Comparison of ENCODE assay signal across 10 mouse cellular contexts in genomic region chr4:146455321-146455721, GRCm38 (mm10). TPM values are rescaled to one million over a fixed set of nuclear protein-coding genes. Genes with fewer than 3 reads are reported as not detected.
DNase-seq lines count a peak whose midpoint lies in the region; ATAC-seq and TF ChIP-seq lines count a peak whose summit lies in the region.
"Had no signal": no experiment of that assay in that cellular context is flagged by ENCODE, and none has a peak within 500 bp of the region (broad histone marks: within the 10 kb centered on the region; RNA-seq: fewer than 3 reads in every experiment).

No protein-coding gene starts in this region.

- H3K4me2 ChIP-seq in heart, embryonic 12.5 days: no peak overlapping the region
- H3K4me2 ChIP-seq in hindbrain, embryonic 12.5 days (replicated peaks): no peak overlapping the region
- H3K4me2 ChIP-seq in liver, postnatal 0 days (ENCODE audit: low read depth, low read length): no peak overlapping the region

- no peaks in the 10 kb centered on the region for H3K27me3 ChIP-seq in heart, embryonic 12.5 days (replicated peaks)
- H3K27me3 ChIP-seq in heart, adult 2 months (ENCODE audit: control insufficient read depth, insufficient read depth, low read length): no peaks in the 10 kb centered on the region
- H3K27me3 ChIP-seq in hindbrain, embryonic 12.5 days: no peaks in the 10 kb centered on the region
- no peaks in the 10 kb centered on the region for H3K27me3 ChIP-seq in liver, postnatal 0 days (ENCODE audit: insufficient read depth, low read length)
- H3K27me3 ChIP-seq: CH12.LX had no signal

- no peak overlapping the region for H3K9ac ChIP-seq in heart, embryonic 12.5 days
- no peak overlapping the region for H3K9ac ChIP-seq in heart, adult 2 months (ENCODE audit: low read depth, low read length)
- H3K9ac ChIP-seq in ES-E14 (ENCODE audit: insufficient read depth, low read depth, low read length, poor library complexity, severe bottlenecking): no peak overlapping the region
- no peak overlapping the region for H3K9ac ChIP-seq in hindbrain, embryonic 12.5 days
- H3K9ac ChIP-seq in liver, postnatal 0 days (replicated peaks): no peak overlapping the region

- DNase-seq in heart, adult 2 months: no peak
- no peak for DNase-seq in ES-E14 (ENCODE audit: low read depth, low spot score)
- DNase-seq in liver, postnatal 0 days: peak; percentile 32
- no peak for DNase-seq in embryo, embryonic 10 days (ENCODE audit: low spot score)
- no peak for DNase-seq in layer of hippocampus, adult 11-12 months (ENCODE audit: low spot score)
- no peak for DNase-seq in adrenal gland, postnatal 36 days

- peaks cover 12% of the 10 kb centered on the region; the same call in 1 of the 2 replicates for H3K36me3 ChIP-seq in heart, embryonic 12.5 days
- H3K36me3 ChIP-seq in heart, adult 2 months (ENCODE audit: control insufficient read depth, insufficient read depth, low read length): no peaks in the 10 kb centered on the region
- H3K36me3 ChIP-seq in ES-E14 (ENCODE audit: control insufficient read depth, insufficient read depth, low read length, poor library complexity, severe bottlenecking): peaks cover 8% of the 10 kb centered on the region; the same call in 1 of the 2 replicates
- no peaks in the 10 kb centered on the region for H3K36me3 ChIP-seq in hindbrain, embryonic 12.5 days
- no peaks in the 10 kb centered on the region for H3K36me3 ChIP-seq in liver, postnatal 0 days (replicated peaks; ENCODE audit: insufficient read depth, low read length)

- in situ Hi-C loops in ES-E14 (cut with MboI; ENCODE audit: low sequenced_read_pairs in 2 of 2, unreplicated experiment in 2 of 2): no loop called here

- no peak overlapping the region for H3K27ac ChIP-seq in heart, embryonic 12.5 days (ENCODE audit: poor library complexity, severe bottlenecking)
- no peak overlapping the region for H3K27ac ChIP-seq in heart, adult 2 months
- H3K27ac ChIP-seq in ES-E14 (ENCODE audit: insufficient read depth, low read depth, low read length, poor library complexity, severe bottlenecking): peak overlapping the region; percentile 41; the same call in 1 of the 2 replicates
- H3K27ac ChIP-seq in hindbrain, embryonic 12.5 days: no peak overlapping the region
- no peak overlapping the region for H3K27ac ChIP-seq in liver, postnatal 0 days (ENCODE audit: low read depth)

- ATAC-seq in heart, embryonic 12.5 days (ENCODE audit: insufficient number of reproducible peaks, low FRiP score): peak; percentile 35
- ATAC-seq in hindbrain, embryonic 12.5 days (ENCODE audit: low FRiP score): peak; percentile 41
- peak; percentile 14 for ATAC-seq in liver, postnatal 0 days

- no peaks in the 10 kb centered on the region for H3K4me1 ChIP-seq in heart, embryonic 12.5 days (replicated peaks)
- no peaks in the 10 kb centered on the region for H3K4me1 ChIP-seq in heart, adult 2 months (ENCODE audit: control insufficient read depth, insufficient read depth, low read length)
- H3K4me1 ChIP-seq in ES-E14 (ENCODE audit: control insufficient read depth in 2 of 2, insufficient read depth in 2 of 2, low read length in 2 of 2, poor library complexity in 1 of 2): peaks cover 1 to 15% of the 10 kb centered on the region in 2 experiments; a peak in 2 of 4 replicates
- H3K4me1 ChIP-seq in hindbrain, embryonic 12.5 days: no peaks in the 10 kb centered on the region
- no peaks in the 10 kb centered on the region for H3K4me1 ChIP-seq in liver, postnatal 0 days (ENCODE audit: insufficient read depth)

- WGBS in heart, embryonic 12.5 days: 90% methylated on average over 7 of the region's 7 CpGs
- WGBS in heart, adult 2 months: 85% methylated on average over 7 of the region's 7 CpGs
- 93% methylated on average over 7 of the region's 7 CpGs for whole genome bisulfite sequencing in hindbrain, embryonic 12.5 days
- WGBS in liver, postnatal 0 days (ENCODE audit: insufficient replicate concordance): 86% methylated on average over 7 of the region's 7 CpGs

- no peak for TF ChIP-seq POLR2A in heart, adult 2 months (IDR thresholded peaks at IDR 0.05; ENCODE audit: insufficient read depth, low read depth, low read length)

- H3K79me2 ChIP-seq in heart, adult 2 months (replicated peaks; ENCODE audit: control insufficient read depth, insufficient read depth, low read length): no peaks in the 10 kb centered on the region

- peaks cover 57% of the 10 kb centered on the region for H3K9me3 ChIP-seq in heart, embryonic 12.5 days (replicated peaks)
- H3K9me3 ChIP-seq in ES-E14 (ENCODE audit: control insufficient read depth, insufficient read depth, low read depth, low read length): no peaks in the 10 kb centered on the region
- H3K9me3 ChIP-seq in hindbrain, embryonic 12.5 days (replicated peaks): peaks cover 65% of the 10 kb centered on the region
- H3K9me3 ChIP-seq in liver, postnatal 0 days (ENCODE audit: low read length): peaks cover 47% of the 10 kb centered on the region

- intact Hi-C loops in heart, adult 2 months (cut with DNase I): no loop called here

- no peak for TF ChIP-seq EP300 in heart, adult 2 months (IDR thresholded peaks at IDR 0.05; ENCODE audit: insufficient read depth, low read depth, low read length)
- TF ChIP-seq EP300 in liver, postnatal 0 days (IDR thresholded peaks at IDR 0.05; ENCODE audit: low read depth): no peak

- no peak for TF ChIP-seq CTCF in heart, adult 2 months (IDR thresholded peaks at IDR 0.05)
- TF ChIP-seq CTCF in liver, postnatal 0 days (IDR thresholded peaks at IDR 0.05; ENCODE audit: low read depth): no peak

- H3K4me3 ChIP-seq in heart, embryonic 12.5 days: no peak overlapping the region
- no peak overlapping the region for H3K4me3 ChIP-seq in heart, adult 2 months
- H3K4me3 ChIP-seq in ES-E14 (ENCODE audit: insufficient read depth in 1 of 2, low read depth in 1 of 2, low read length in 2 of 2, poor library complexity in 1 of 2, severe bottlenecking in 1 of 2): no peak overlapping the region
- no peak overlapping the region for H3K4me3 ChIP-seq in hindbrain, embryonic 12.5 days
- H3K4me3 ChIP-seq in liver, postnatal 0 days (ENCODE audit: low read depth, low read length): no peak overlapping the region

TF ChIP-seq in ES-E14, 5 proteins besides CTCF, POLR2A, EP300 and RAD21:
- no peak for TF ChIP-seq CHD2 (IDR thresholded peaks at IDR 0.05; ENCODE audit: low read depth, low read length)
- TF ChIP-seq ZC3H11A (IDR thresholded peaks at IDR 0.05; ENCODE audit: borderline replicate concordance, low read depth, low read length): no peak
- TF ChIP-seq ZNF384 (IDR thresholded peaks at IDR 0.05; ENCODE audit: low read depth, low read length): no peak
- no peak for TF ChIP-seq HCFC1 (IDR thresholded peaks at IDR 0.05; ENCODE audit: borderline replicate concordance, insufficient read depth, low read length)
- TF ChIP-seq MAFK (IDR thresholded peaks at IDR 0.05; ENCODE audit: insufficient read depth, low read depth, low read length): no peak
TF ChIP-seq in ES-E14: peak in this region for 0.

RNA-seq across cellular contexts. Expression of gene Zfp992, which starts 6.5 kb away (rescaled TPM):
- 4.2 and 4.8 TPM in 2 replicates for polyA plus RNA-seq in heart, embryonic 12.5 days (2016; fragmentation: Nextera tagmentation; extraction: Ambion mirVana)
- total RNA-seq in heart, adult 2 months (2021): 1 to 10 TPM; 2.1 to 2.3 TPM
- polyA plus RNA-seq in heart, adult 2 months (2012; rRNA removed): 0.49 and 1.1 TPM in 2 replicates
- total RNA-seq in ES-E14 (2012; rRNA removed): 51.3 and 57.6 TPM in 2 replicates
- 3.1 and 3.9 TPM in 2 replicates for polyA plus RNA-seq in hindbrain, embryonic 12.5 days (2016; fragmentation: Nextera tagmentation; extraction: Ambion mirVana)
- 1.0 and 1.2 TPM in 2 replicates for polyA plus RNA-seq in liver, postnatal 0 days (2015; fragmentation: Nextera tagmentation; extraction: Ambion mirVana)
- total RNA-seq in adrenal gland, postnatal 36 days (2021): 1 to 10 TPM; 4.0 to 5.8 TPM

RNA-seq across cellular contexts. Expression of gene Zfp981, which starts 46.5 kb away (rescaled TPM):
- polyA plus RNA-seq in heart, embryonic 12.5 days (2016; fragmentation: Nextera tagmentation; extraction: Ambion mirVana): 0.13 TPM in 1 of 2 replicates, not detected in the other
- under 1 TPM; 0.48 to 0.55 TPM for total RNA-seq in heart, adult 2 months (2021)
- polyA plus RNA-seq in heart, adult 2 months (2012; rRNA removed): 0.04 TPM in 1 of 2 replicates, not detected in the other
- 136 and 150 TPM in 2 replicates for total RNA-seq in ES-E14 (2012; rRNA removed)
- 0.08 and 0.12 TPM in 2 replicates for polyA plus RNA-seq in hindbrain, embryonic 12.5 days (2016; fragmentation: Nextera tagmentation; extraction: Ambion mirVana)
- polyA plus RNA-seq in liver, postnatal 0 days (2015; fragmentation: Nextera tagmentation; extraction: Ambion mirVana): not detected in 2 replicates
- under 1 TPM; 0.30 to 0.99 TPM for total RNA-seq in adrenal gland, postnatal 36 days (2021)
- total RNA-seq: CH12.LX; hematopoietic stem cell, adult 5-6 weeks had no signal
